Mouse (Mus musculus): ENCODE data around the gene Sik3. TPM values are rescaled to one million over a fixed set of nuclear protein-coding genes. Genes with fewer than 3 reads are reported as not detected.
"Not testable (repeated sequence)": the region's sequence is repeated elsewhere in the genome, so short reads cannot be mapped to it uniquely, and the experiment has no call there.

Gene Sik3
- total RNA-seq, 2 experiments from 2014 or later, result 143 to 147 TPM

- DNase-seq (ENCODE audit: low spot score in 2 of 2), result no peak
These were observed 37.6 kb downstream of the Sik3 start for GRCm38 (mm10) chr9:46050203-46050602.

GRCm38 (mm10) chr9:46053014-46053666, 40.5 kb downstream of the Sik3 start:
- DNase-seq (ENCODE audit: low spot score in 2 of 2), result peak in 1 of 2 experiments; percentile 49

- no peak for DNase-seq (ENCODE audit: low spot score in 2 of 2)
These were observed 45.4 kb downstream of the Sik3 start for GRCm38 (mm10) chr9:46058065-46058464.

- DNase-seq (ENCODE audit: low spot score in 2 of 2), result no peak
These were observed 47.6 kb downstream of the Sik3 start for GRCm38 (mm10) chr9:46060249-46060648.

GRCm38 (mm10) chr9:46061696-46062425, 49.2 kb downstream of the Sik3 start:
- DNase-seq (ENCODE audit: low spot score in 2 of 2), result no peak

- no peak for DNase-seq (ENCODE audit: low spot score in 2 of 2)
These were observed 51.7 kb downstream of the Sik3 start for GRCm38 (mm10) chr9:46064331-46064730.

- DNase-seq (ENCODE audit: low spot score in 2 of 2), result no peak
These were observed 54.1 kb downstream of the Sik3 start for GRCm38 (mm10) chr9:46066711-46067110.

GRCm38 (mm10) chr9:46067691-46068090, 55.1 kb downstream of the Sik3 start:
- no peak for DNase-seq (ENCODE audit: low spot score in 2 of 2)

GRCm38 (mm10) chr9:46069013-46069412, 56.4 kb downstream of the Sik3 start:
- no peak for DNase-seq (ENCODE audit: low spot score in 2 of 2)

GRCm38 (mm10) chr9:46072101-46072835, 59.6 kb downstream of the Sik3 start:
- no peak for DNase-seq (ENCODE audit: low spot score in 2 of 2)

GRCm38 (mm10) chr9:46073443-46073842, 60.8 kb downstream of the Sik3 start:
- no peak for DNase-seq (ENCODE audit: low spot score in 2 of 2)

- no peak for DNase-seq (ENCODE audit: low spot score in 2 of 2)
These were observed 63.0 kb downstream of the Sik3 start for GRCm38 (mm10) chr9:46075578-46075977.

GRCm38 (mm10) chr9:46082381-46082821, 69.8 kb downstream of the Sik3 start:
- peak in 1 of 2 experiments; percentile 53 for DNase-seq (ENCODE audit: low spot score in 2 of 2)

GRCm38 (mm10) chr9:46083490-46083893, 70.9 kb downstream of the Sik3 start:
- peak in 1 of 2 experiments; percentile 52 for DNase-seq (ENCODE audit: low spot score in 2 of 2)

- DNase-seq (ENCODE audit: low spot score in 2 of 2), result no peak
These were observed 73.3 kb downstream of the Sik3 start for GRCm38 (mm10) chr9:46085898-46086297.

- DNase-seq (ENCODE audit: low spot score in 2 of 2), result no peak
These were observed 74.2 kb downstream of the Sik3 start for GRCm38 (mm10) chr9:46086826-46087225.

- DNase-seq (ENCODE audit: low spot score in 2 of 2), result no peak
These were observed 74.8 kb downstream of the Sik3 start for GRCm38 (mm10) chr9:46087461-46087860.

- DNase-seq (ENCODE audit: low spot score in 2 of 2), result no peak
These were observed 76.1 kb downstream of the Sik3 start for GRCm38 (mm10) chr9:46088722-46089121.

GRCm38 (mm10) chr9:46090066-46090465, 77.4 kb downstream of the Sik3 start:
- no peak for DNase-seq (ENCODE audit: low spot score in 2 of 2)

GRCm38 (mm10) chr9:46091157-46091556, 78.5 kb downstream of the Sik3 start:
- not testable (repeated sequence) for DNase-seq (ENCODE audit: low spot score in 2 of 2)

GRCm38 (mm10) chr9:46092633-46093032, 80.0 kb downstream of the Sik3 start:
- no peak for DNase-seq (ENCODE audit: low spot score in 2 of 2)
